Mouse (Mus musculus) midbrain, embryonic 12.5 days (tissue): Measurements from ENCODE around the gene Mmp9. TPM values are rescaled to one million over a fixed set of nuclear protein-coding genes. Genes with fewer than 3 reads are reported as not detected.

ENCODE experiments used
- ATAC-seq: fragments of 200-750 bp; cut with Nextera tagmentation; 2 replicates; pipeline ENCODE4 v1.8.0; 2017; ENCODE audit warnings: low read depth, moderate TSS enrichment, moderate library complexity; ENCODE audit not compliant: low FRiP score
- H3K27ac ChIP-seq: fragments of 300-500 bp; sonication (generic); replicated peaks from 2 replicates; pipeline ENCODE4 v1.5.1; 2016; ENCODE audit warnings: mild to moderate bottlenecking
- H3K27me3 ChIP-seq: fragments of 300-500 bp; sonication (generic); 2 replicates; pipeline ENCODE4 v1.6.1; 2016; ENCODE audit warnings: mild to moderate bottlenecking
- H3K36me3 ChIP-seq: fragments of 300-500 bp; sonication (generic); 2 replicates; pipeline ENCODE4 v1.6.1; 2016
- H3K4me1 ChIP-seq: fragments of 300-500 bp; sonication (generic); 2 replicates; pipeline ENCODE4 v1.6.1; 2016
- H3K4me2 ChIP-seq: fragments of 300-500 bp; sonication (generic); replicated peaks from 2 replicates; pipeline ENCODE4 v1.6.1; 2016; ENCODE audit warnings: mild to moderate bottlenecking, moderate library complexity
- H3K4me3 ChIP-seq: fragments of 300-500 bp; sonication (generic); 2 replicates; pipeline ENCODE4 v1.5.1; 2016; ENCODE audit warnings: mild to moderate bottlenecking
- H3K9ac ChIP-seq: fragments of 300-500 bp; sonication (generic); replicated peaks from 2 replicates; pipeline ENCODE4 v1.6.1; 2016; ENCODE audit warnings: mild to moderate bottlenecking, moderate library complexity
- H3K9me3 ChIP-seq: fragments of 300-500 bp; sonication (generic); 2 replicates; pipeline ENCODE4 v1.6.1; 2016; ENCODE audit warnings: mild to moderate bottlenecking
- WGBS: fragments of 180-500 bp; shearing (Covaris S2); methylation state at CpG from one replicate; pipeline ENCODE4 v1.1.7; 2016; 5-methylcytosine and 5-hydroxymethylcytosine counted together
- polyA plus RNA-seq: library from polyadenylated mRNA; unstranded; fragments of >200 nt; fragmentation: Nextera tagmentation; extraction: Ambion mirVana; gene quantifications from 2 replicates; pipeline ENCODE4 v1.2.1, GENCODE M21; 2016

Mmp9 gene
- polyA plus RNA-seq, 1 experiment from 2014 or later = 6.2 TPM

DNA sequence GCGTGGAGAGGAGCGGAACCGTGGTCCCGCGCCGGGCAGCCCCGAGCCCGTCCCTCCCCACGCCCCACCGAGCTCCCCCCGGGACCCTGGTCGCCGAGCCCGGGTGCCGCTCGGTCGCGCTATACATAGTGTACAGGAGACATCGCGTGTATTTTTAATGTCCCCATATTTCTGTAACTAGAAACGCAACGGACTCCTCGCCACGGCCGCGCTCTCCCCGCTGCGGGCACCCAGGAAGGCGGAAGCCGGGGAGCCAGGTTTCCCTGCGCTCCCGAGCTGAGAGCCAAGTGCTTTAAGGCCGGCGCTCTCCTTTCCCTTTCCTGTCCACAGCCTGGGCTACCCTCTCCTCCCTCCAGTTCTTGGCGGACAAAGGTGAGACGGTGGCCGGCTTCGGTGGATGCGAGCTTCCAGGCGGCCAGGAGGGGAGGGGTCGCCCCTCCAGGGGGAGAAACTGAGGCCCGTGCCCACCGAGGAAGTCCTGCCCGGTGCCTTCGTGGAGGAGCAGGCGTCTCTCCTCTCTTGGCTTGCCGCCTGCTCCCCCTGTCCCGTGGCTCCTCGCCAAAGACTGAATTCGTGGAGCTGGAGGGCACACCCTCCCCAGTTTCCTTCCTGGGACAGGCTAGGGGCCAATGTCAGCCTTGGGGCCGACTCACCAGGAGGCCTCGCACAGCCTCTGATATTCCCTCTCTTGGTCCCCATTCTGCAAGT, 57.3 kb downstream of the Mmp9 start:
- WGBS = 2% methylated on average over 46 of the region's 52 CpGs
- Histone ChIP-seq H3K4me1 (peaks cover 16% of the 10 kb centered on the region), H3K9ac (peak overlapping the region; percentile 4; the same call in 1 of the 2 replicates), H3K27me3 (peaks cover 62% of the 10 kb centered on the region), H3K36me3 (peaks cover 42% of the 10 kb centered on the region), H3K27ac (no peak overlapping the region), H3K4me3 (peak overlapping the region; percentile 28), H3K4me2 (peak overlapping the region; percentile 43), H3K9me3 (no peaks in the 10 kb centered on the region)
- no peak for ATAC-seq

- ATAC-seq = no peak
- H3K27ac ChIP-seq = no peak overlapping the region
- no peak overlapping the region for H3K9ac ChIP-seq
- WGBS = 90% methylated on average over 13 of the region's 13 CpGs
- peaks cover 38% of the 10 kb centered on the region for H3K27me3 ChIP-seq
- H3K4me3 ChIP-seq = no peak overlapping the region
- H3K4me1 ChIP-seq = peaks cover 16% of the 10 kb centered on the region
- peaks cover 82% of the 10 kb centered on the region for H3K36me3 ChIP-seq
- H3K4me2 ChIP-seq = no peak overlapping the region
- H3K9me3 ChIP-seq = no peaks in the 10 kb centered on the region
Observed at GRCm38 (mm10) chr2:165001958-165002357, 61.4 kb downstream of the Mmp9 start.

GRCm38 (mm10) chr2:165003108-165003507, 62.5 kb downstream of the Mmp9 start:
- Histone ChIP-seq H3K9ac (no peak overlapping the region), H3K9me3 (no peaks in the 10 kb centered on the region), H3K27me3 (peaks cover 27% of the 10 kb centered on the region), H3K4me3 (no peak overlapping the region), H3K4me1 (peaks cover 7% of the 10 kb centered on the region), H3K36me3 (peaks cover 94% of the 10 kb centered on the region), H3K27ac (no peak overlapping the region), H3K4me2 (no peak overlapping the region)
- no peak for ATAC-seq
- 80% methylated on average over 3 of the region's 3 CpGs for WGBS

DNA sequence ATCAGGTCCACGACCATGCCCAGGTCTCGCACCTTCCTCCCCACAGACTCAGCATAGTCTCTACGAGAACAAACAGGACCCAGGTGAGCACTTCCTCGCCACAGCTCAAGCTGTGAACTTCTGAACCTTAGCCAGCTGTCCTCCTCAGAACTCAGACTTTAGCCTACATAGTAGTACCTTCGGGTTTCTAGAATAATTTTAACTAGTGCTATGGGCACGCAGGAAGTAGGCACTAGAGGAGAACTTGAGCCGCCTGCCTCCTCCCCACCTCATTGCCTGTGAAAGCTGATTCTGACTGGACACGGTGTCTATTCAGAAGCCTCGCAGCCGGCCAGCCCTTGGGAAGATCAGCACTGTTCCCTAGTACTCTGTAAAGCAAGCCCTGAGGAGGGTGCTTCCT, 63.7 kb downstream of the Mmp9 start:
- H3K9ac ChIP-seq = no peak overlapping the region
- no peaks in the 10 kb centered on the region for H3K4me1 ChIP-seq
- H3K4me2 ChIP-seq = no peak overlapping the region
- no peak overlapping the region for H3K27ac ChIP-seq
- no peak overlapping the region for H3K4me3 ChIP-seq
- peaks cover 15% of the 10 kb centered on the region for H3K27me3 ChIP-seq
- H3K36me3 ChIP-seq = peaks cover 99% of the 10 kb centered on the region
- 90% methylated on average over 10 of the region's 10 CpGs for WGBS
- no peaks in the 10 kb centered on the region for H3K9me3 ChIP-seq
- ATAC-seq = no peak

Other genes with a start within 250 kb of the Mmp9 start
- not detected in 2 replicates for gene Spint4, start 242.3 kb upstream of the Mmp9 start, polyA plus RNA-seq
- gene Spint5, start 225.5 kb upstream of the Mmp9 start, polyA plus RNA-seq = not detected in 2 replicates
- gene Wfdc3, start 194.8 kb upstream of the Mmp9 start, polyA plus RNA-seq = 0.93 and 1.1 TPM in 2 replicates
- 87.6 and 90.0 TPM in 2 replicates for gene Dnttip1, start 194.8 kb upstream of the Mmp9 start, polyA plus RNA-seq
- 438 and 455 TPM in 2 replicates for gene Ube2c, start 170.9 kb upstream of the Mmp9 start, polyA plus RNA-seq
- gene Tnnc2, start 160.8 kb upstream of the Mmp9 start, polyA plus RNA-seq = 0.52 and 0.77 TPM in 2 replicates
- gene Snx21, start 155.0 kb upstream of the Mmp9 start, polyA plus RNA-seq = 14.4 and 18.3 TPM in 2 replicates
- 13.4 and 16.5 TPM in 2 replicates for gene Acot8, start 135.9 kb upstream of the Mmp9 start, polyA plus RNA-seq
- 10.8 and 12.1 TPM in 2 replicates for gene Zswim3, start 135.7 kb upstream of the Mmp9 start, polyA plus RNA-seq
- 23.8 and 25.0 TPM in 2 replicates for gene Zswim1, start 118.1 kb upstream of the Mmp9 start, polyA plus RNA-seq
- 0.24 TPM in 1 of 2 replicates, not detected in the other for gene Spata25, start 112.2 kb upstream of the Mmp9 start, polyA plus RNA-seq
- gene Ctsa, start 107.9 kb upstream of the Mmp9 start, polyA plus RNA-seq = 98.8 and 101 TPM in 2 replicates
- 4.4 and 5.2 TPM in 2 replicates for gene Neurl2, start 107.3 kb upstream of the Mmp9 start, polyA plus RNA-seq
- 90.2 and 113 TPM in 2 replicates for gene Pltp, start 83.1 kb upstream of the Mmp9 start, polyA plus RNA-seq
- 87.0 and 96.9 TPM in 2 replicates for gene Pcif1, start 61.5 kb upstream of the Mmp9 start, polyA plus RNA-seq
- gene Zfp335, start 29.0 kb upstream of the Mmp9 start, polyA plus RNA-seq = 17.5 and 17.7 TPM in 2 replicates
- 8.1 and 9.9 TPM in 2 replicates for gene Slc12a5, start 20.0 kb downstream of the Mmp9 start, polyA plus RNA-seq
- 141 and 148 TPM in 2 replicates for gene Ncoa5, start 94.1 kb downstream of the Mmp9 start, polyA plus RNA-seq
- gene Cd40, start 114.8 kb downstream of the Mmp9 start, polyA plus RNA-seq = 4.8 and 6.8 TPM in 2 replicates
- gene 1700025C18Rik, start 150.0 kb downstream of the Mmp9 start, polyA plus RNA-seq = not detected in 2 replicates